Mouse (Mus musculus) E14TG2a.4 (cell line): ENCODE measurements around the gene Mbnl1.

ENCODE experiments used
- CTCF ChIP-seq: conservative IDR thresholded peaks from 2 replicates; pipeline ENCODE4 v1.5.1; 2014; ENCODE audit warnings: low read length
- NANOG ChIP-seq: IDR thresholded peaks from 2 replicates; pipeline ENCODE4 v1.6.1; 2014; ENCODE audit warnings: borderline replicate concordance, low read length, mixed read lengths
- POU5F1 ChIP-seq: IDR thresholded peaks from 2 replicates; pipeline ENCODE4 v1.6.1; 2014; ENCODE audit warnings: low read length, borderline replicate concordance

- TF ChIP-seq CTCF (no peak), POU5F1 (no peak), NANOG (no peak)
Observed at GRCm38 (mm10) chr3:60473861-60474653, 1.4 kb downstream of the Mbnl1 start.
